Mouse (Mus musculus): ENCODE data around the gene Hmox1. TPM values are rescaled to one million over a fixed set of nuclear protein-coding genes. Genes with fewer than 3 reads are reported as not detected.

Gene Hmox1
- 74.0 and 80.4 TPM in 2 replicates for polyA plus RNA-seq (2015; fragmentation: Nextera tagmentation; extraction: Ambion mirVana)

GRCm38 (mm10) chr8:75093399-75094156 is at the start of gene Hmox1:
Gene Hmox1 (plus strand): TSS chr8:75093621.
- peak; percentile 75 for ATAC-seq (ENCODE audit: low read depth)
- peaks cover 74% of the 10 kb centered on the region for H3K27me3 ChIP-seq
- H3K4me1 ChIP-seq (replicated peaks), result peaks cover 27% of the 10 kb centered on the region

GRCm38 (mm10) chr8:75046303-75046702 is 47.1 kb upstream of the Hmox1 start:
- Histone ChIP-seq H3K27me3 (no peaks in the 10 kb centered on the region), H3K27ac (no peak overlapping the region), H3K4me1 (replicated peaks) (no peaks in the 10 kb centered on the region), H3K4me2 (no peak overlapping the region), H3K36me3 (no peaks in the 10 kb centered on the region), H3K4me3 (replicated peaks) (no peak overlapping the region), H3K9ac (no peak overlapping the region), H3K9me3 (replicated peaks) (no peaks in the 10 kb centered on the region)
- WGBS (ENCODE audit: insufficient replicate concordance), result 65% methylated on average over 1 of the region's 1 CpGs
- DNase-seq, result no peak
- ATAC-seq (ENCODE audit: low read depth), result no peak

More at GRCm38 (mm10) chr8:75093399-75094156, at the start of gene Hmox1:
- Histone ChIP-seq H3K36me3 (no peaks in the 10 kb centered on the region), H3K9ac (peak within 1 kb of the TSS; percentile 68), H3K27ac (peak within 1 kb of the TSS; percentile 23; the same call in 1 of the 2 replicates), H3K4me2 (peak within 1 kb of the TSS; percentile 74), H3K9me3 (replicated peaks) (no peaks in the 10 kb centered on the region), H3K4me3 (replicated peaks) (peak within 1 kb of the TSS; percentile 62)
- WGBS (ENCODE audit: insufficient replicate concordance), result under 1% methylated on average over 36 of the region's 36 CpGs
- peak; percentile 70 for DNase-seq

- H3K4me2 ChIP-seq, result no peak overlapping the region
- H3K9ac ChIP-seq, result no peak overlapping the region; the same call in 1 of the 2 replicates
- 79% methylated on average over 3 of the region's 3 CpGs for WGBS (ENCODE audit: insufficient replicate concordance)
- H3K4me1 ChIP-seq (replicated peaks), result no peaks in the 10 kb centered on the region
- ATAC-seq (ENCODE audit: low read depth) (no peak), DNase-seq (no peak)
- no peak overlapping the region for H3K27ac ChIP-seq
- H3K4me3 ChIP-seq (replicated peaks), result no peak overlapping the region
- H3K9me3 ChIP-seq (replicated peaks), result no peaks in the 10 kb centered on the region
- H3K36me3 ChIP-seq, result 0 out of 2 replicates have a peak, but pooled peaks cover 5% of the 10 kb centered on the region
- H3K27me3 ChIP-seq, result no peaks in the 10 kb centered on the region
Measured at GRCm38 (mm10) chr8:75047784-75048183, 45.6 kb upstream of the Hmox1 start.

GRCm38 (mm10) chr8:75053342-75053741 is 40.1 kb upstream of the Hmox1 start:
- H3K9ac ChIP-seq, result no peak overlapping the region
- ATAC-seq (ENCODE audit: low read depth), result no peak
- 74% methylated on average over 4 of the region's 4 CpGs for WGBS (ENCODE audit: insufficient replicate concordance)

GRCm38 (mm10) chr8:75055673-75056072 is 37.7 kb upstream of the Hmox1 start:
- no peak overlapping the region for H3K4me3 ChIP-seq (replicated peaks)
- H3K4me1 ChIP-seq (replicated peaks), result no peaks in the 10 kb centered on the region
- no peak overlapping the region for H3K27ac ChIP-seq
- H3K9me3 ChIP-seq (replicated peaks), result no peaks in the 10 kb centered on the region
- no peak overlapping the region for H3K4me2 ChIP-seq
- ATAC-seq (ENCODE audit: low read depth) (no peak), DNase-seq (no peak)
- no peak overlapping the region for H3K9ac ChIP-seq
- H3K36me3 ChIP-seq, result peaks cover 14% of the 10 kb centered on the region; the same call in 1 of the 2 replicates
- no peaks in the 10 kb centered on the region for H3K27me3 ChIP-seq
- 64% methylated on average over 2 of the region's 2 CpGs for WGBS (ENCODE audit: insufficient replicate concordance)

More at GRCm38 (mm10) chr8:75053342-75053741, 40.1 kb upstream of the Hmox1 start:
- Histone ChIP-seq H3K27ac (no peak overlapping the region), H3K27me3 (no peaks in the 10 kb centered on the region), H3K36me3 (peaks cover 10% of the 10 kb centered on the region; the same call in 1 of the 2 replicates), H3K9me3 (replicated peaks) (no peaks in the 10 kb centered on the region), H3K4me1 (replicated peaks) (no peaks in the 10 kb centered on the region), H3K4me3 (replicated peaks) (no peak overlapping the region), H3K4me2 (no peak overlapping the region)
- no peak for DNase-seq

GRCm38 (mm10) chr8:75060022-75060421 is 33.4 kb upstream of the Hmox1 start:
- H3K4me3 ChIP-seq (replicated peaks), result no peak overlapping the region
- H3K27me3 ChIP-seq, result no peaks in the 10 kb centered on the region
- H3K36me3 ChIP-seq, result peaks cover 16% of the 10 kb centered on the region
- no peak overlapping the region for H3K4me2 ChIP-seq
- no peak overlapping the region for H3K27ac ChIP-seq
- no peak overlapping the region for H3K9ac ChIP-seq
- DNase-seq (no peak), ATAC-seq (ENCODE audit: low read depth) (no peak)
- H3K9me3 ChIP-seq (replicated peaks), result no peaks in the 10 kb centered on the region
- WGBS (ENCODE audit: insufficient replicate concordance), result 65% methylated on average over 6 of the region's 6 CpGs
- H3K4me1 ChIP-seq (replicated peaks), result no peaks in the 10 kb centered on the region

GRCm38 (mm10) chr8:75060815-75061214 is 32.6 kb upstream of the Hmox1 start:
- 71% methylated on average over 2 of the region's 2 CpGs for WGBS (ENCODE audit: insufficient replicate concordance)
- H3K27me3 ChIP-seq, result no peaks in the 10 kb centered on the region
- no peak overlapping the region for H3K27ac ChIP-seq
- ATAC-seq (ENCODE audit: low read depth), result no peak
- H3K4me3 ChIP-seq (replicated peaks), result no peak overlapping the region
- DNase-seq, result no peak
- H3K9ac ChIP-seq, result no peak overlapping the region
- H3K4me2 ChIP-seq, result no peak overlapping the region
- H3K36me3 ChIP-seq, result peaks cover 21% of the 10 kb centered on the region
- no peaks in the 10 kb centered on the region for H3K4me1 ChIP-seq (replicated peaks)
- no peaks in the 10 kb centered on the region for H3K9me3 ChIP-seq (replicated peaks)

- H3K9me3 ChIP-seq (replicated peaks), result no peaks in the 10 kb centered on the region
- H3K36me3 ChIP-seq, result peaks cover 16% of the 10 kb centered on the region
- no peak overlapping the region for H3K4me2 ChIP-seq
- H3K9ac ChIP-seq, result no peak overlapping the region
- no peaks in the 10 kb centered on the region for H3K4me1 ChIP-seq (replicated peaks)
- ATAC-seq (ENCODE audit: low read depth) (no peak), DNase-seq (no peak)
- H3K27me3 ChIP-seq, result no peaks in the 10 kb centered on the region
- no peak overlapping the region for H3K4me3 ChIP-seq (replicated peaks)
- H3K27ac ChIP-seq, result no peak overlapping the region
- 74% methylated on average over 3 of the region's 3 CpGs for WGBS (ENCODE audit: insufficient replicate concordance)
Measured at GRCm38 (mm10) chr8:75063290-75063689, 30.1 kb upstream of the Hmox1 start.

GRCm38 (mm10) chr8:75064790-75065189 is 28.6 kb upstream of the Hmox1 start:
- peaks cover 16% of the 10 kb centered on the region for H3K36me3 ChIP-seq
- WGBS (ENCODE audit: insufficient replicate concordance), result 78% methylated on average over 3 of the region's 3 CpGs
- H3K4me1 ChIP-seq (replicated peaks), result no peaks in the 10 kb centered on the region
- no peak overlapping the region for H3K4me2 ChIP-seq
- H3K4me3 ChIP-seq (replicated peaks), result no peak overlapping the region
- no peaks in the 10 kb centered on the region for H3K9me3 ChIP-seq (replicated peaks)
- no peak overlapping the region for H3K27ac ChIP-seq
- ATAC-seq (ENCODE audit: low read depth) (no peak), DNase-seq (no peak)
- H3K27me3 ChIP-seq, result no peaks in the 10 kb centered on the region
- H3K9ac ChIP-seq, result no peak overlapping the region

- H3K4me2 ChIP-seq, result no peak overlapping the region
- H3K4me3 ChIP-seq (replicated peaks), result no peak overlapping the region
- no peaks in the 10 kb centered on the region for H3K4me1 ChIP-seq (replicated peaks)
- 38% methylated on average over 6 of the region's 6 CpGs for WGBS (ENCODE audit: insufficient replicate concordance)
- H3K27me3 ChIP-seq, result no peaks in the 10 kb centered on the region
- DNase-seq, result no peak
- H3K9me3 ChIP-seq (replicated peaks), result no peaks in the 10 kb centered on the region
- no peak for ATAC-seq (ENCODE audit: low read depth)
- no peak overlapping the region for H3K9ac ChIP-seq
- no peak overlapping the region for H3K27ac ChIP-seq
- peaks cover 12% of the 10 kb centered on the region for H3K36me3 ChIP-seq
Measured at GRCm38 (mm10) chr8:75067287-75067686, 26.1 kb upstream of the Hmox1 start.

GRCm38 (mm10) chr8:75070297-75070696 is 23.1 kb upstream of the Hmox1 start:
- Histone ChIP-seq H3K4me2 (no peak overlapping the region), H3K36me3 (peaks cover 3% of the 10 kb centered on the region; the same call in 1 of the 2 replicates), H3K4me3 (replicated peaks) (no peak overlapping the region), H3K4me1 (replicated peaks) (no peaks in the 10 kb centered on the region), H3K27me3 (no peaks in the 10 kb centered on the region), H3K27ac (no peak overlapping the region), H3K9me3 (replicated peaks) (no peaks in the 10 kb centered on the region), H3K9ac (no peak overlapping the region)
- DNase-seq, result no peak
- WGBS (ENCODE audit: insufficient replicate concordance), result 63% methylated on average over 1 of the region's 1 CpGs
- no peak for ATAC-seq (ENCODE audit: low read depth)
